Mouse (Mus musculus) A20 (cell line): ENCODE measurements around the gene Crlf2.

Source experiments
- DNase-seq: peaks from one replicate; pipeline ENCODE4 v3.0.0-alpha.2; 2011; ENCODE audit warnings: low read depth, low spot score

Gene Crlf2

GRCm38 (mm10) chr5:109558404-109559160, at the start of gene Crlf2:
Gene Crlf2, minus strand, starts transcription at chr5:109558993.
- DNase-seq: peak; percentile 96

GRCm38 (mm10) chr5:109602585-109602984, 43.8 kb upstream of the Crlf2 start:
- DNase-seq: peak; percentile 79

- peak; percentile 63 for DNase-seq
These were observed 42.3 kb upstream of the Crlf2 start for GRCm38 (mm10) chr5:109601080-109601479.

- DNase-seq: no peak
These were observed 40.1 kb upstream of the Crlf2 start for GRCm38 (mm10) chr5:109598876-109599275.

- peak; percentile 65 for DNase-seq
These were observed 37.9 kb upstream of the Crlf2 start for GRCm38 (mm10) chr5:109596647-109597046.

GRCm38 (mm10) chr5:109562829-109563228, 4.0 kb upstream of the Crlf2 start:
- no peak for DNase-seq

- peak; percentile 88 for DNase-seq
These were observed 398 bp upstream of the Crlf2 start for GRCm38 (mm10) chr5:109559191-109559590.

GRCm38 (mm10) chr5:109558123-109558403, 730 bp downstream of the Crlf2 start:
- no peak for DNase-seq

- DNase-seq: peak; percentile 98
These were observed 1.3 kb downstream of the Crlf2 start for GRCm38 (mm10) chr5:109557321-109558122.

- DNase-seq: peak; percentile 98
These were observed 2.0 kb downstream of the Crlf2 start for GRCm38 (mm10) chr5:109556591-109557320.

- DNase-seq: peak; percentile 9
These were observed 2.9 kb downstream of the Crlf2 start for GRCm38 (mm10) chr5:109555676-109556571.

GRCm38 (mm10) chr5:109555236-109555675, 3.5 kb downstream of the Crlf2 start:
- DNase-seq: peak; percentile 5

GRCm38 (mm10) chr5:109554091-109555050, 4.4 kb downstream of the Crlf2 start:
- DNase-seq: peak; percentile 94

GRCm38 (mm10) chr5:109553160-109553930, 5.4 kb downstream of the Crlf2 start:
- peak; percentile 99 for DNase-seq

- peak; percentile 85 for DNase-seq
These were observed 6.3 kb downstream of the Crlf2 start for GRCm38 (mm10) chr5:109552541-109552940.

GRCm38 (mm10) chr5:109552116-109552515, 6.7 kb downstream of the Crlf2 start:
- no peak for DNase-seq

- peak; percentile 61 for DNase-seq
These were observed 7.6 kb downstream of the Crlf2 start for GRCm38 (mm10) chr5:109551041-109551765.

- DNase-seq: peak; percentile 7
These were observed 8.4 kb downstream of the Crlf2 start for GRCm38 (mm10) chr5:109550225-109550935.
